Mouse (Mus musculus) CH12.LX (cell line): ENCODE data around the gene Cnot6. TPM values are rescaled to one million over a fixed set of nuclear protein-coding genes. Genes with fewer than 3 reads are reported as not detected.

Experiments used
- DNase-seq: peaks from one replicate; pipeline ENCODE4 v3.0.0-alpha.2; 2013; ENCODE audit errors: extremely low read depth
- H3K27ac ChIP-seq: 2 replicates; pipeline ENCODE4 v1.5.1; 2012; ENCODE audit warnings: low read depth, mild to moderate bottlenecking, control low read depth, moderate library complexity; ENCODE audit not compliant: insufficient read depth
- H3K27me3 ChIP-seq: replicated peaks from 2 replicates; pipeline ENCODE3; 2012; ENCODE audit warnings: inconsistent platforms
- H3K36me3 ChIP-seq, 2 experiments: replicated peaks in 1 of 2; 2 replicates each; pipeline versions ENCODE3 to v1.6.1; 2012; ENCODE audit warnings: inconsistent platforms in 1 of 2, low read length in 1 of 2, mild to moderate bottlenecking in 1 of 2, mixed read lengths in 1 of 2, moderate library complexity in 1 of 2; ENCODE audit not compliant: control insufficient read depth in 1 of 2, insufficient read depth in 1 of 2
- H3K4me1 ChIP-seq, 2 experiments: 2 replicates each; pipeline ENCODE4 v1.6.1; 2012; ENCODE audit warnings: inconsistent platforms in 1 of 2, moderate library complexity in 1 of 2; ENCODE audit not compliant: insufficient read depth in 2 of 2, control insufficient read depth in 1 of 2
- H3K4me2 ChIP-seq: 2 replicates; pipeline ENCODE4 v1.6.1; 2012; ENCODE audit warnings: low read depth, mild to moderate bottlenecking, control low read depth; ENCODE audit not compliant: poor library complexity, insufficient read depth, severe bottlenecking
- H3K4me3 ChIP-seq, 3 experiments: fragments of 150-350 bp in 1 of 3; sonication (generic) in 1 of 3; replicated peaks in 1 of 3; 2 replicates each; pipeline versions ENCODE3 to v1.5.1; 2011 to 2012; ENCODE audit warnings: low read depth in 2 of 3, low read length in 2 of 3, mild to moderate bottlenecking in 2 of 3, moderate library complexity in 2 of 3, control low read depth in 1 of 3, improper control_type of control experiment in 1 of 3, inconsistent platforms in 1 of 3, mixed read lengths in 1 of 3; ENCODE audit not compliant: poor library complexity in 1 of 3
- H3K79me2 ChIP-seq: replicated peaks from 2 replicates; pipeline ENCODE4 v1.6.1; 2012; ENCODE audit warnings: mild to moderate bottlenecking, moderate library complexity; ENCODE audit not compliant: control insufficient read depth, poor library complexity, insufficient read depth, severe bottlenecking; ENCODE audit errors: extremely low read depth
- H3K9ac ChIP-seq: 2 replicates; pipeline ENCODE4 v1.6.1; 2012; ENCODE audit warnings: low read depth, mild to moderate bottlenecking, control low read depth, moderate library complexity; ENCODE audit not compliant: insufficient read depth
- H3K9me3 ChIP-seq: replicated peaks from 2 replicates; pipeline ENCODE3; 2012; ENCODE audit warnings: low read length, inconsistent platforms, mixed read lengths
- BHLHE40 ChIP-seq: IDR thresholded peaks from 2 replicates; pipeline ENCODE4 v1.6.1; 2011; ENCODE audit warnings: mild to moderate bottlenecking, low read depth, low read length, improper control_type of control experiment
- CHD2 ChIP-seq: IDR thresholded peaks from 2 replicates; pipeline ENCODE4 v1.6.1; 2011; ENCODE audit warnings: low read length, improper control_type of control experiment
- CTCF ChIP-seq, 2 experiments: IDR thresholded peaks in 1 of 2; conservative IDR thresholded peaks in 1 of 2; 2 replicates each; pipeline ENCODE4 v1.5.1; 2011 to 2012; ENCODE audit warnings: low read depth in 2 of 2, low read length in 2 of 2, improper control_type of control experiment in 1 of 2, inconsistent platforms in 1 of 2, mild to moderate bottlenecking in 1 of 2, moderate library complexity in 1 of 2
- E2F4 ChIP-seq: IDR thresholded peaks from 2 replicates; pipeline ENCODE4 v1.6.1; 2011; ENCODE audit warnings: low read depth, low read length, improper control_type of control experiment; ENCODE audit not compliant: insufficient replicate concordance
- ELF1 ChIP-seq: IDR thresholded peaks from 2 replicates; pipeline ENCODE4 v1.6.1; 2014; ENCODE audit warnings: low read depth, mild to moderate bottlenecking, inconsistent platforms, low read length, improper control_type of control experiment
- ETS1 ChIP-seq: conservative IDR thresholded peaks from 2 replicates; pipeline ENCODE4 v1.6.1; 2012; ENCODE audit warnings: low read depth, mild to moderate bottlenecking, inconsistent platforms, low read length, improper control_type of control experiment, moderate library complexity
- GABPA ChIP-seq: IDR thresholded peaks from 2 replicates; pipeline ENCODE4 v1.6.1; 2012; ENCODE audit warnings: low read depth, low read length, improper control_type of control experiment, inconsistent platforms; ENCODE audit not compliant: insufficient replicate concordance
- HCFC1 ChIP-seq: IDR thresholded peaks from 2 replicates; pipeline ENCODE4 v1.6.1; 2012; ENCODE audit warnings: low read depth, mild to moderate bottlenecking, inconsistent platforms, low read length, improper control_type of control experiment
- IRF4 ChIP-seq: IDR thresholded peaks from 2 replicates; pipeline ENCODE4 v1.6.1; 2014; ENCODE audit warnings: low read depth, mild to moderate bottlenecking, inconsistent platforms, low read length, improper control_type of control experiment
- JUND ChIP-seq: conservative IDR thresholded peaks from 2 replicates; pipeline ENCODE4 v1.6.1; 2011; ENCODE audit warnings: low read depth, low read length, improper control_type of control experiment
- MAFK ChIP-seq: IDR thresholded peaks from 2 replicates; pipeline ENCODE4 v1.6.1; 2011; ENCODE audit warnings: low read length, improper control_type of control experiment; ENCODE audit not compliant: insufficient replicate concordance
- MAZ ChIP-seq: IDR thresholded peaks from 2 replicates; pipeline ENCODE4 v1.6.1; 2012; ENCODE audit warnings: low read depth, mild to moderate bottlenecking, inconsistent platforms, low read length, improper control_type of control experiment, moderate library complexity
- MEF2A ChIP-seq: IDR thresholded peaks from 2 replicates; pipeline ENCODE4 v1.6.1; 2014; ENCODE audit warnings: low read depth, mild to moderate bottlenecking, inconsistent platforms, low read length, improper control_type of control experiment, borderline replicate concordance
- MXI1 ChIP-seq: IDR thresholded peaks from 2 replicates; pipeline ENCODE4 v1.6.1; 2011; ENCODE audit warnings: mild to moderate bottlenecking, low read depth, low read length, improper control_type of control experiment
- NELFE ChIP-seq: IDR thresholded peaks from 2 replicates; pipeline ENCODE4 v1.6.1; 2011; ENCODE audit warnings: low read depth, low read length, improper control_type of control experiment
- POLR2A ChIP-seq: IDR thresholded peaks from 2 replicates; pipeline ENCODE4 v1.6.1; 2011; ENCODE audit warnings: low read depth, mild to moderate bottlenecking, improper control_type of control experiment, low read length
- POLR2AphosphoS2 ChIP-seq: IDR thresholded peaks from 2 replicates; pipeline ENCODE4 v1.6.1; 2011; ENCODE audit warnings: low read depth, low read length, improper control_type of control experiment
- RAD21 ChIP-seq: IDR thresholded peaks from 2 replicates; pipeline ENCODE4 v1.6.1; 2011; ENCODE audit warnings: low read depth, mild to moderate bottlenecking, low read length, improper control_type of control experiment, moderate library complexity
- RCOR1 ChIP-seq: conservative IDR thresholded peaks from 2 replicates; pipeline ENCODE4 v1.6.1; 2012; ENCODE audit warnings: low read depth, mild to moderate bottlenecking, inconsistent platforms, low read length, improper control_type of control experiment
- SIN3A ChIP-seq: IDR thresholded peaks from 2 replicates; pipeline ENCODE4 v1.6.1; 2012; ENCODE audit warnings: low read length, improper control_type of control experiment, inconsistent platforms
- SMC3 ChIP-seq: IDR thresholded peaks from 2 replicates; pipeline ENCODE4 v1.6.1; 2011; ENCODE audit warnings: low read depth, low read length, improper control_type of control experiment
- TCF12 ChIP-seq: IDR thresholded peaks from 2 replicates; pipeline ENCODE4 v1.6.1; 2014; ENCODE audit warnings: low read depth, mild to moderate bottlenecking, inconsistent platforms, low read length, improper control_type of control experiment
- UBTF ChIP-seq: IDR thresholded peaks from 2 replicates; pipeline ENCODE4 v1.6.1; 2012; ENCODE audit warnings: low read depth, mild to moderate bottlenecking, inconsistent platforms, low read length, improper control_type of control experiment, moderate library complexity
- USF2 ChIP-seq: conservative IDR thresholded peaks from 2 replicates; pipeline ENCODE4 v1.6.1; 2011; ENCODE audit warnings: low read depth, low read length, improper control_type of control experiment
- ZC3H11A ChIP-seq: IDR thresholded peaks from 2 replicates; pipeline ENCODE4 v1.6.1; 2012; ENCODE audit warnings: low read depth, mild to moderate bottlenecking, inconsistent platforms, low read length, improper control_type of control experiment
- ZMIZ1 ChIP-seq: IDR thresholded peaks from 2 replicates; pipeline ENCODE4 v1.6.1; 2012; ENCODE audit warnings: low read depth, mild to moderate bottlenecking, inconsistent platforms, low read length, improper control_type of control experiment
- dilution Hi-C: fragments of 300-500 bp; cut with MboI; formaldehyde crosslinking; loops from 2 replicates; pipeline ENCODE4 v1.14.3; 2020; ENCODE audit warnings: low sequenced_read_pairs; ENCODE audit not compliant: extremely low pct_unique_long_range_greater_than_20kb, extremely low pct_ligation_motif_present
- in situ Hi-C: fragments of 300-500 bp; cut with MboI; formaldehyde crosslinking; loops from 3 replicates; pipeline ENCODE4 v1.14.3; 2019; ENCODE audit warnings: low sequenced_read_pairs, low pct_ligation_motif_present, low pct_unique_long_range_greater_than_20kb, mixed read lengths
- polyA plus RNA-seq: library from polyadenylated mRNA; unstranded; fragments of >175 nt; gene quantifications from 2 replicates; pipeline ENCODE4 v1.2.1, GENCODE M21; 2012; ENCODE audit warnings: low read depth; ENCODE audit not compliant: insufficient read length
- total RNA-seq, 2 experiments: library from RNA; depleted of rRNA; stranded (reverse); fragments of 300-350 nt in 1 of 2; fragments of >200 nt in 1 of 2; gene quantifications; 2 replicates each; pipeline ENCODE4 v1.2.3; 2012 to 2014

Cnot6 gene
- total and polyA plus RNA-seq, 3 experiments: 32.4 to 90.8 (median 85.0) TPM

DNA sequence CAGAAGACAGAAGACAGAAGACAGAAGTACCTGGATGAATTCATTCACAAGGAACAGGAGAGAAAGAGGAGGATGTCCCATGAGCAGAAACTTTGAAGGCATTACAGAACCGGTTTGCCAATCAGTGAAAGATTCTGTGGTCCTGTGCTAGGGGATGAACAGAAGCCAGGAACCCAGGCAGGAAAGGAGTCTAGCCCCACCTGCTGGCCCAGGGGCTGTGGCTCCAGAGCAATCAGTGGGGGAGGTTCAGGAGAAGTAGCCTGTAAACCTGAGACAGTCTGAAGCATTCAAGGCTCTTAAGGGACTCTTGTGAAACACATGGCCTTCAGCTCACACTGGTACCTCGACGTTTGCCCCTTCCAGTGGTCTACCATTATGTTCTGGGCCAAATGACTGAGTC is 81.4 kb downstream of the Cnot6 start:
- dilution Hi-C loops: no loop called here
- TF ChIP-seq MAZ (no peak), E2F4 (no peak), ELF1 (no peak), IRF4 (no peak), HCFC1 (no peak), ZMIZ1 (no peak), RCOR1 (no peak), MXI1 (no peak), CHD2 (no peak), GABPA (no peak), BHLHE40 (0 out of 2 replicates have a peak, but pooled peaks have one; percentile 10), MEF2A (no peak), UBTF (no peak), TCF12 (no peak), SMC3 (peak; percentile 66), JUND (no peak), ZC3H11A (no peak), SIN3A (no peak), USF2 (no peak), RAD21 (peak; percentile 87), POLR2AphosphoS2 (no peak), ETS1 (no peak), POLR2A (no peak), CTCF (conservative IDR thresholded peaks at IDR 0.05 in 1 of 2, IDR thresholded peaks at IDR 0.05 in 1 of 2; ENCODE audit: low read depth in 2 of 2, low read length in 2 of 2) (peak; percentile 37 to 90; a peak in 3 of 4 replicates), MAFK (no peak), NELFE (peak; percentile 33; the same call in 1 of the 2 replicates)

More for the DNA sequence above, 81.4 kb downstream of the Cnot6 start:
- Histone ChIP-seq H3K27me3 (peaks cover 78% of the 10 kb centered on the region), H3K9ac (no peak overlapping the region), H3K36me3 (no peaks in the 10 kb centered on the region), H3K79me2 (no peaks in the 10 kb centered on the region), H3K4me1 (peaks cover 10 to 14% of the 10 kb centered on the region in 2 experiments), H3K9me3 (no peaks in the 10 kb centered on the region), H3K27ac (no peak overlapping the region), H3K4me3 (no peak overlapping the region), H3K4me2 (no peak overlapping the region)
- in situ Hi-C loops: no loop called here
- peak; percentile 55 for DNase-seq
